Mouse (Mus musculus): ENCODE data around the gene Usp12. TPM values are rescaled to one million over a fixed set of nuclear protein-coding genes. Genes with fewer than 3 reads are reported as not detected.

The Usp12 gene
- 9.6 and 10.5 TPM in 2 replicates for polyA plus RNA-seq (2014; fragmentation: Nextera tagmentation; extraction: Ambion mirVana)

- no peaks in the 10 kb centered on the region for H3K36me3 ChIP-seq (ENCODE audit: control insufficient read depth, insufficient read depth, low read length)
- H3K27ac ChIP-seq (ENCODE audit: low read depth, low read length), result peak within 1 kb of the TSS; percentile 87
- peaks cover 13% of the 10 kb centered on the region; the same call in 1 of the 2 replicates for H3K4me1 ChIP-seq (ENCODE audit: control insufficient read depth, insufficient read depth, low read length)
- WGBS, result 0% methylated on average over 18 of the region's 51 CpGs
- peak within 1 kb of the TSS; percentile 79 for H3K4me2 ChIP-seq (ENCODE audit: low read length)
- H3K4me3 ChIP-seq (ENCODE audit: low read depth, low read length), result peak within 1 kb of the TSS; percentile 94
- H3K27me3 ChIP-seq (replicated peaks; ENCODE audit: control insufficient read depth, insufficient read depth, low read length), result no peaks in the 10 kb centered on the region
- peak within 1 kb of the TSS; percentile 94 for H3K9ac ChIP-seq (ENCODE audit: low read length)
- ATAC-seq (peak; percentile 97), DNase-seq (ENCODE audit: low spot score) (peak; percentile 97)
- no peaks in the 10 kb centered on the region for H3K9me3 ChIP-seq (replicated peaks; ENCODE audit: control insufficient read depth, low read length)
Observed at GRCm38 (mm10) chr5:146794853-146795252, at the start of gene Usp12. Gene Usp12 (minus strand): TSS chr5:146795006.

GRCm38 (mm10) chr5:146844301-146844941 lies 49.6 kb upstream of the Usp12 start:
- peaks cover 5% of the 10 kb centered on the region; the same call in 1 of the 2 replicates for H3K36me3 ChIP-seq (ENCODE audit: control insufficient read depth, insufficient read depth, low read length)
- peak; percentile 59 for ATAC-seq
- 2% methylated on average over 6 of the region's 6 CpGs for WGBS
- H3K9me3 ChIP-seq (replicated peaks; ENCODE audit: control insufficient read depth, low read length), result no peaks in the 10 kb centered on the region
- H3K4me1 ChIP-seq (ENCODE audit: control insufficient read depth, insufficient read depth, low read length), result peaks cover 8% of the 10 kb centered on the region
- H3K27me3 ChIP-seq (replicated peaks; ENCODE audit: control insufficient read depth, insufficient read depth, low read length), result no peaks in the 10 kb centered on the region
- peak; percentile 64 for DNase-seq (ENCODE audit: low spot score)
- peak overlapping the region; percentile 92 for H3K4me2 ChIP-seq (ENCODE audit: low read length)
- peak overlapping the region; percentile 55 for H3K4me3 ChIP-seq (ENCODE audit: low read depth, low read length)
- H3K9ac ChIP-seq (ENCODE audit: low read length), result peak overlapping the region; percentile 69
- peak overlapping the region; percentile 34 for H3K27ac ChIP-seq (ENCODE audit: low read depth, low read length)

- Histone ChIP-seq H3K9ac (ENCODE audit: low read length) (no peak overlapping the region), H3K27me3 (replicated peaks; ENCODE audit: control insufficient read depth, insufficient read depth, low read length) (no peaks in the 10 kb centered on the region), H3K27ac (ENCODE audit: low read depth, low read length) (no peak overlapping the region), H3K4me3 (ENCODE audit: low read depth, low read length) (no peak overlapping the region), H3K4me1 (ENCODE audit: control insufficient read depth, insufficient read depth, low read length) (peaks cover 8% of the 10 kb centered on the region), H3K9me3 (replicated peaks; ENCODE audit: control insufficient read depth, low read length) (no peaks in the 10 kb centered on the region), H3K36me3 (ENCODE audit: control insufficient read depth, insufficient read depth, low read length) (peaks cover 26% of the 10 kb centered on the region), H3K4me2 (ENCODE audit: low read length) (no peak overlapping the region)
- 92% methylated on average over 4 of the region's 4 CpGs for WGBS
- DNase-seq (ENCODE audit: low spot score), result no peak
- no peak for ATAC-seq
Observed at GRCm38 (mm10) chr5:146841996-146842395, 47.2 kb upstream of the Usp12 start.

- no peak for DNase-seq (ENCODE audit: low spot score)
- Histone ChIP-seq H3K4me1 (ENCODE audit: control insufficient read depth, insufficient read depth, low read length) (peaks cover 7% of the 10 kb centered on the region), H3K4me2 (ENCODE audit: low read length) (no peak overlapping the region), H3K4me3 (ENCODE audit: low read depth, low read length) (no peak overlapping the region), H3K9ac (ENCODE audit: low read length) (no peak overlapping the region), H3K27ac (ENCODE audit: low read depth, low read length) (no peak overlapping the region), H3K36me3 (ENCODE audit: control insufficient read depth, insufficient read depth, low read length) (peaks cover 33% of the 10 kb centered on the region), H3K27me3 (replicated peaks; ENCODE audit: control insufficient read depth, insufficient read depth, low read length) (no peaks in the 10 kb centered on the region), H3K9me3 (replicated peaks; ENCODE audit: control insufficient read depth, low read length) (no peaks in the 10 kb centered on the region)
- WGBS, result 89% methylated on average over 5 of the region's 5 CpGs
- no peak for ATAC-seq
Observed at GRCm38 (mm10) chr5:146841301-146841700, 46.5 kb upstream of the Usp12 start.

GRCm38 (mm10) chr5:146840422-146840821 lies 45.6 kb upstream of the Usp12 start:
- H3K27ac ChIP-seq (ENCODE audit: low read depth, low read length), result no peak overlapping the region
- H3K4me2 ChIP-seq (ENCODE audit: low read length), result no peak overlapping the region
- peaks cover 42% of the 10 kb centered on the region for H3K36me3 ChIP-seq (ENCODE audit: control insufficient read depth, insufficient read depth, low read length)
- no peak for DNase-seq (ENCODE audit: low spot score)
- no peaks in the 10 kb centered on the region for H3K4me1 ChIP-seq (ENCODE audit: control insufficient read depth, insufficient read depth, low read length)
- no peaks in the 10 kb centered on the region for H3K9me3 ChIP-seq (replicated peaks; ENCODE audit: control insufficient read depth, low read length)
- no peak overlapping the region for H3K9ac ChIP-seq (ENCODE audit: low read length)
- H3K4me3 ChIP-seq (ENCODE audit: low read depth, low read length), result no peak overlapping the region
- ATAC-seq, result no peak
- H3K27me3 ChIP-seq (replicated peaks; ENCODE audit: control insufficient read depth, insufficient read depth, low read length), result no peaks in the 10 kb centered on the region
- whole genome bisulfite sequencing, result 86% methylated on average over 4 of the region's 4 CpGs

GRCm38 (mm10) chr5:146839760-146840159 lies 45.0 kb upstream of the Usp12 start:
- H3K9ac ChIP-seq (ENCODE audit: low read length), result no peak overlapping the region
- WGBS, result 71% methylated on average over 5 of the region's 5 CpGs
- H3K4me3 ChIP-seq (ENCODE audit: low read depth, low read length), result no peak overlapping the region
- no peaks in the 10 kb centered on the region for H3K4me1 ChIP-seq (ENCODE audit: control insufficient read depth, insufficient read depth, low read length)
- DNase-seq (ENCODE audit: low spot score), result no peak
- no peak for ATAC-seq
- H3K27me3 ChIP-seq (replicated peaks; ENCODE audit: control insufficient read depth, insufficient read depth, low read length), result no peaks in the 10 kb centered on the region
- no peak overlapping the region for H3K27ac ChIP-seq (ENCODE audit: low read depth, low read length)
- no peak overlapping the region for H3K4me2 ChIP-seq (ENCODE audit: low read length)
- H3K36me3 ChIP-seq (ENCODE audit: control insufficient read depth, insufficient read depth, low read length), result peaks cover 49% of the 10 kb centered on the region
- no peaks in the 10 kb centered on the region for H3K9me3 ChIP-seq (replicated peaks; ENCODE audit: control insufficient read depth, low read length)

GRCm38 (mm10) chr5:146838836-146839648 lies 44.2 kb upstream of the Usp12 start:
- Histone ChIP-seq H3K36me3 (ENCODE audit: control insufficient read depth, insufficient read depth, low read length) (peaks cover 54% of the 10 kb centered on the region), H3K9me3 (replicated peaks; ENCODE audit: control insufficient read depth, low read length) (no peaks in the 10 kb centered on the region), H3K27me3 (replicated peaks; ENCODE audit: control insufficient read depth, insufficient read depth, low read length) (no peaks in the 10 kb centered on the region), H3K4me3 (ENCODE audit: low read depth, low read length) (no peak overlapping the region), H3K9ac (ENCODE audit: low read length) (no peak overlapping the region), H3K4me2 (ENCODE audit: low read length) (no peak overlapping the region), H3K27ac (ENCODE audit: low read depth, low read length) (no peak overlapping the region), H3K4me1 (ENCODE audit: control insufficient read depth, insufficient read depth, low read length) (peaks cover 3% of the 10 kb centered on the region; the same call in 1 of the 2 replicates)
- ATAC-seq, result no peak
- 58% methylated on average over 12 of the region's 12 CpGs for WGBS
- DNase-seq (ENCODE audit: low spot score), result no peak

GRCm38 (mm10) chr5:146837967-146838720 lies 43.3 kb upstream of the Usp12 start:
- ATAC-seq, result no peak
- 70% methylated on average over 7 of the region's 7 CpGs for WGBS
- no peaks in the 10 kb centered on the region for H3K27me3 ChIP-seq (replicated peaks; ENCODE audit: control insufficient read depth, insufficient read depth, low read length)
- peaks cover 54% of the 10 kb centered on the region for H3K36me3 ChIP-seq (ENCODE audit: control insufficient read depth, insufficient read depth, low read length)
- no peak overlapping the region for H3K9ac ChIP-seq (ENCODE audit: low read length)
- peaks cover 8% of the 10 kb centered on the region; the same call in 1 of the 2 replicates for H3K4me1 ChIP-seq (ENCODE audit: control insufficient read depth, insufficient read depth, low read length)
- H3K9me3 ChIP-seq (replicated peaks; ENCODE audit: control insufficient read depth, low read length), result no peaks in the 10 kb centered on the region
- no peak overlapping the region for H3K4me3 ChIP-seq (ENCODE audit: low read depth, low read length)
- no peak for DNase-seq (ENCODE audit: low spot score)
- H3K27ac ChIP-seq (ENCODE audit: low read depth, low read length), result no peak overlapping the region
- no peak overlapping the region for H3K4me2 ChIP-seq (ENCODE audit: low read length)

All from forebrain, embryonic 14.5 days (tissue).